Mouse (Mus musculus) MEL (cell line): ENCODE results near the gene Msx1. TPM values are rescaled to one million over a fixed set of nuclear protein-coding genes. Genes with fewer than 3 reads are reported as not detected.

Experiments
- DNase-seq: peaks from one replicate; pipeline ENCODE4 v3.0.0; 2011; ENCODE audit warnings: low read depth, low spot score
- H3K27ac ChIP-seq: 2 replicates; pipeline ENCODE4 v1.5.1; 2012; ENCODE audit warnings: low read depth, mild to moderate bottlenecking, control low read depth, low read length, moderate library complexity; ENCODE audit not compliant: control insufficient read depth
- H3K27me3 ChIP-seq, 2 experiments: fragments of 150-350 bp in 1 of 2; sonication (generic) in 1 of 2; 2 replicates each; pipeline ENCODE4 v1.6.1; 2012; ENCODE audit warnings: low read length in 2 of 2, mild to moderate bottlenecking in 2 of 2, improper control_type of control experiment in 1 of 2, moderate library complexity in 1 of 2; ENCODE audit not compliant: insufficient read depth in 2 of 2, control insufficient read depth in 1 of 2
- H3K36me3 ChIP-seq, 2 experiments: 2 replicates each; pipeline ENCODE4 v1.6.1; 2012 to 2014; ENCODE audit warnings: low read length in 2 of 2, improper control_type of control experiment in 1 of 2, inconsistent platforms in 1 of 2, mild to moderate bottlenecking in 1 of 2; ENCODE audit not compliant: insufficient read depth in 2 of 2, control insufficient read depth in 1 of 2
- H3K4me1 ChIP-seq, 2 experiments: fragments of 150-350 bp in 1 of 2; sonication (generic) in 1 of 2; 2 replicates each; pipeline ENCODE4 v1.6.1; 2012; ENCODE audit warnings: low read length in 2 of 2, improper control_type of control experiment in 1 of 2, mild to moderate bottlenecking in 1 of 2; ENCODE audit not compliant: insufficient read depth in 2 of 2, control insufficient read depth in 1 of 2
- H3K4me3 ChIP-seq, 2 experiments: fragments of 150-350 bp in 1 of 2; sonication (generic) in 1 of 2; 2 replicates each; pipeline ENCODE4 v1.5.1; 2012; ENCODE audit warnings: low read depth in 2 of 2, low read length in 2 of 2, mild to moderate bottlenecking in 2 of 2, moderate library complexity in 2 of 2, control low read depth in 1 of 2, improper control_type of control experiment in 1 of 2; ENCODE audit not compliant: control insufficient read depth in 1 of 2, insufficient read depth in 1 of 2
- H3K79me2 ChIP-seq: 2 replicates; pipeline ENCODE4 v1.6.1; 2012; ENCODE audit warnings: mild to moderate bottlenecking, low read length, moderate library complexity; ENCODE audit not compliant: control insufficient read depth, poor library complexity, insufficient read depth
- H3K9ac ChIP-seq: 2 replicates; pipeline ENCODE4 v1.6.1; 2012; ENCODE audit warnings: low read depth, mild to moderate bottlenecking, control low read depth, low read length, moderate library complexity; ENCODE audit not compliant: control insufficient read depth, poor library complexity, severe bottlenecking
- H3K9me3 ChIP-seq: fragments of 150-350 bp; sonication (generic); replicated peaks from 2 replicates; pipeline ENCODE4 v1.6.1; 2012; ENCODE audit warnings: mild to moderate bottlenecking, low read length, improper control_type of control experiment, moderate library complexity; ENCODE audit not compliant: insufficient read depth
- BHLHE40 ChIP-seq: IDR thresholded peaks from 2 replicates; pipeline ENCODE4 v1.6.1; 2012; ENCODE audit warnings: low read depth, mild to moderate bottlenecking, inconsistent platforms, low read length, improper control_type of control experiment, borderline replicate concordance
- CHD1 ChIP-seq: IDR thresholded peaks from 2 replicates; pipeline ENCODE4 v1.6.1; 2012; ENCODE audit warnings: low read depth, mild to moderate bottlenecking, inconsistent platforms, low read length, improper control_type of control experiment
- CHD2 ChIP-seq: IDR thresholded peaks from 2 replicates; pipeline ENCODE4 v1.6.1; 2011; ENCODE audit warnings: low read length, improper control_type of control experiment
- CTCF ChIP-seq, 3 experiments: IDR thresholded peaks in 2 of 3; conservative IDR thresholded peaks in 1 of 3; 2 replicates each; pipeline ENCODE4 v1.5.1; 2011 to 2012; ENCODE audit warnings: low read length in 3 of 3, low read depth in 2 of 3, mild to moderate bottlenecking in 2 of 3, improper control_type of control experiment in 1 of 3, inconsistent platforms in 1 of 3, mixed read lengths in 1 of 3, moderate library complexity in 1 of 3; ENCODE audit not compliant: control insufficient read depth in 1 of 3, insufficient read depth in 1 of 3, poor library complexity in 1 of 3, severe bottlenecking in 1 of 3
- E2F4 ChIP-seq: IDR thresholded peaks from 2 replicates; pipeline ENCODE4 v1.6.1; 2011; ENCODE audit warnings: low read depth, low read length, improper control_type of control experiment, borderline replicate concordance
- ETS1 ChIP-seq: IDR thresholded peaks from 2 replicates; pipeline ENCODE4 v1.6.1; 2012; ENCODE audit warnings: low read depth, mild to moderate bottlenecking, inconsistent platforms, low read length, improper control_type of control experiment, moderate library complexity
- GATA1 ChIP-seq: IDR thresholded peaks from 2 replicates; pipeline ENCODE4 v1.6.1; 2011; ENCODE audit warnings: low read depth, low read length, improper control_type of control experiment
- HCFC1 ChIP-seq: IDR thresholded peaks from 2 replicates; pipeline ENCODE4 v1.6.1; 2012; ENCODE audit warnings: low read depth, mild to moderate bottlenecking, inconsistent platforms, low read length, improper control_type of control experiment, moderate library complexity
- KAT2A ChIP-seq: conservative IDR thresholded peaks from 2 replicates; pipeline ENCODE4 v1.6.1; 2012; ENCODE audit warnings: low read depth, low read length, improper control_type of control experiment, inconsistent platforms
- MEF2A ChIP-seq: IDR thresholded peaks from 2 replicates; pipeline ENCODE4 v1.6.1; 2014; ENCODE audit warnings: low read depth, mild to moderate bottlenecking, inconsistent platforms, low read length, improper control_type of control experiment; ENCODE audit not compliant: poor library complexity, insufficient replicate concordance, severe bottlenecking; ENCODE audit errors: extremely low read depth
- MXI1 ChIP-seq: IDR thresholded peaks from 2 replicates; pipeline ENCODE4 v1.6.1; 2011; ENCODE audit warnings: mild to moderate bottlenecking, low read depth, low read length, improper control_type of control experiment
- MYC ChIP-seq: IDR thresholded peaks from 2 replicates; pipeline ENCODE4 v1.6.1; 2011; ENCODE audit warnings: low read depth, mild to moderate bottlenecking, low read length, improper control_type of control experiment, moderate library complexity
- NRF1 ChIP-seq: IDR thresholded peaks from 2 replicates; pipeline ENCODE4 v1.6.1; 2014; ENCODE audit warnings: low read depth, mild to moderate bottlenecking, inconsistent platforms, low read length, improper control_type of control experiment, moderate library complexity; ENCODE audit not compliant: poor library complexity, insufficient read depth, severe bottlenecking
- POLR2AphosphoS2 ChIP-seq: IDR thresholded peaks from 2 replicates; pipeline ENCODE4 v1.6.1; 2011; ENCODE audit warnings: low read length, improper control_type of control experiment
- POLR2AphosphoS5 ChIP-seq: IDR thresholded peaks from 2 replicates; pipeline ENCODE4 v1.6.1; 2012; ENCODE audit warnings: low read depth, borderline replicate concordance, mild to moderate bottlenecking, inconsistent platforms, low read length, moderate library complexity, mixed read lengths
- RAD21 ChIP-seq: IDR thresholded peaks from 2 replicates; pipeline ENCODE4 v1.6.1; 2011; ENCODE audit warnings: mild to moderate bottlenecking, low read depth, low read length, improper control_type of control experiment
- RCOR1 ChIP-seq: IDR thresholded peaks from 2 replicates; pipeline ENCODE4 v1.6.1; 2012; ENCODE audit warnings: low read depth, mild to moderate bottlenecking, inconsistent platforms, low read length, improper control_type of control experiment
- SIN3A ChIP-seq: IDR thresholded peaks from 2 replicates; pipeline ENCODE4 v1.6.1; 2012; ENCODE audit warnings: low read length, improper control_type of control experiment, inconsistent platforms
- TAL1 ChIP-seq: IDR thresholded peaks from 2 replicates; pipeline ENCODE4 v1.6.1; 2012; ENCODE audit warnings: mild to moderate bottlenecking, inconsistent platforms, low read length, moderate library complexity, mixed read lengths
- TBP ChIP-seq: IDR thresholded peaks from 2 replicates; pipeline ENCODE4 v1.8.0; 2011; ENCODE audit warnings: low read depth, low read length, improper control_type of control experiment
- TCF12 ChIP-seq: IDR thresholded peaks from 2 replicates; pipeline ENCODE4 v1.6.1; 2014; ENCODE audit warnings: low read depth, mild to moderate bottlenecking, inconsistent platforms, low read length, improper control_type of control experiment, moderate library complexity
- ZKSCAN1 ChIP-seq: IDR thresholded peaks from 2 replicates; pipeline ENCODE4 v1.6.1; 2012; ENCODE audit warnings: low read depth, mild to moderate bottlenecking, inconsistent platforms, low read length, improper control_type of control experiment, moderate library complexity
- ZMIZ1 ChIP-seq: IDR thresholded peaks from 2 replicates; pipeline ENCODE4 v1.6.1; 2012; ENCODE audit warnings: low read depth, mild to moderate bottlenecking, inconsistent platforms, low read length, improper control_type of control experiment, moderate library complexity
- polyA plus RNA-seq, 2 experiments: library from polyadenylated mRNA; stranded (reverse) in 1 of 2; unstranded in 1 of 2; fragments of >175 nt in 1 of 2; fragments of >200 nt in 1 of 2; gene quantifications; 2 replicates each; pipeline versions ENCODE4 v1.2.1 to v1.2.4; 2012; ENCODE audit warnings: low replicate concordance in 2 of 2, low read depth in 1 of 2; ENCODE audit not compliant: insufficient read length in 2 of 2, insufficient read depth in 1 of 2, missing spikeins in 1 of 2
- total RNA-seq: library from RNA; depleted of rRNA; stranded (reverse); fragments of 300-350 nt; gene quantifications from 2 replicates; pipeline ENCODE4 v1.2.3, GENCODE M21; 2012

Gene Msx1
- total and polyA plus RNA-seq, 3 experiments = not detected

- Histone ChIP-seq H3K27ac (no peak overlapping the region), H3K27me3 (no peaks in the 10 kb centered on the region), H3K36me3 (no peaks in the 10 kb centered on the region), H3K79me2 (no peaks in the 10 kb centered on the region), H3K9me3 (no peaks in the 10 kb centered on the region), H3K9ac (no peak overlapping the region), H3K4me3 (no peak overlapping the region), H3K4me1 (no peaks in the 10 kb centered on the region)
- no peak for DNase-seq
- no peak for TF ChIP-seq TAL1
- no peak for TF ChIP-seq SIN3A
- no peak for TF ChIP-seq NRF1
- no peak for TF ChIP-seq TCF12
- no peak for TF ChIP-seq KAT2A
- no peak for TF ChIP-seq MXI1
- TF ChIP-seq CHD1 = no peak
- no peak for TF ChIP-seq CHD2
- no peak for TF ChIP-seq RAD21
- no peak for TF ChIP-seq HCFC1
- no peak for TF ChIP-seq ETS1
- no peak for TF ChIP-seq MEF2A
- no peak for TF ChIP-seq GATA1
- TF ChIP-seq ZKSCAN1 = no peak
- TF ChIP-seq RCOR1 = no peak
- no peak for TF ChIP-seq TBP
- TF ChIP-seq POLR2AphosphoS5 = no peak
- no peak for TF ChIP-seq E2F4
Measured at GRCm38 (mm10) chr5:37860151-37860721, 35.9 kb upstream of the Msx1 start.

GRCm38 (mm10) chr5:37857763-37858545, 33.6 kb upstream of the Msx1 start:
- Histone ChIP-seq H3K9ac (no peak overlapping the region), H3K4me3 (no peak overlapping the region), H3K79me2 (no peaks in the 10 kb centered on the region), H3K9me3 (no peaks in the 10 kb centered on the region), H3K36me3 (no peaks in the 10 kb centered on the region), H3K4me1 (no peaks in the 10 kb centered on the region), H3K27me3 (no peaks in the 10 kb centered on the region), H3K27ac (no peak overlapping the region)
- DNase-seq = no peak
- TF ChIP-seq NRF1 (no peak), ZMIZ1 (no peak), TBP (no peak), GATA1 (no peak), CTCF (IDR thresholded peaks at IDR 0.05 in 2 of 3, conservative IDR thresholded peaks at IDR 0.05 in 1 of 3; ENCODE audit: control insufficient read depth in 1 of 3, insufficient read depth in 1 of 3, low read depth in 2 of 3, low read length in 3 of 3, poor library complexity in 1 of 3, severe bottlenecking in 1 of 3) (no peak), BHLHE40 (no peak), E2F4 (no peak), MYC (no peak), POLR2AphosphoS2 (no peak)
